Mouse (Mus musculus) intestine, embryonic 15.5 days (tissue): ENCODE measurements around the gene Zfp641. TPM values are rescaled to one million over a fixed set of nuclear protein-coding genes. Genes with fewer than 3 reads are reported as not detected.

Source experiments
- polyA plus RNA-seq: library from polyadenylated mRNA; unstranded; fragments of >200 nt; fragmentation: Nextera tagmentation; extraction: Ambion mirVana; gene quantifications from 2 replicates; pipeline ENCODE4 v1.2.1, GENCODE M21; 2015

The Zfp641 gene
- polyA plus RNA-seq, 1 experiment from 2014 or later: 0.36 TPM

Other genes with a start within 250 kb of the Zfp641 start
- gene Pfkm, start 203.6 kb downstream of the Zfp641 start, polyA plus RNA-seq: 27.9 and 28.4 TPM in 2 replicates
- gene Senp1, start 202.4 kb downstream of the Zfp641 start, polyA plus RNA-seq: 26.5 and 27.4 TPM in 2 replicates
- gene Asb8, start 130.5 kb downstream of the Zfp641 start, polyA plus RNA-seq: 46.6 and 49.5 TPM in 2 replicates
- 1.6 and 1.7 TPM in 2 replicates for gene Ccdc184, start 129.0 kb downstream of the Zfp641 start, polyA plus RNA-seq
- not detected in 2 replicates for gene Olfr288, start 100.6 kb downstream of the Zfp641 start, polyA plus RNA-seq
- gene Gm44579, start 75.2 kb downstream of the Zfp641 start, polyA plus RNA-seq: not detected in 2 replicates
- gene Olfr287, start 75.1 kb downstream of the Zfp641 start, polyA plus RNA-seq: not detected in 2 replicates
- gene Olfr286, start 61.7 kb downstream of the Zfp641 start, polyA plus RNA-seq: not detected in 2 replicates
- gene H1fnt, start 38.9 kb downstream of the Zfp641 start, polyA plus RNA-seq: not detected in 2 replicates
- not detected in 2 replicates for gene Olfr285, start 21.2 kb upstream of the Zfp641 start, polyA plus RNA-seq
- not detected in 2 replicates for gene Olfr284, start 44.8 kb upstream of the Zfp641 start, polyA plus RNA-seq
- not detected in 2 replicates for gene Olfr283, start 84.8 kb upstream of the Zfp641 start, polyA plus RNA-seq
- gene Olfr282, start 135.1 kb upstream of the Zfp641 start, polyA plus RNA-seq: not detected in 2 replicates
- gene Olfr281, start 156.4 kb upstream of the Zfp641 start, polyA plus RNA-seq: not detected in 2 replicates
- not detected in 2 replicates for gene OR5BS1P, start 173.7 kb upstream of the Zfp641 start, polyA plus RNA-seq
- gene Lalba, start 186.6 kb upstream of the Zfp641 start, polyA plus RNA-seq: 0.23 TPM in 1 of 2 replicates, not detected in the other
- not detected in 2 replicates for gene Olfr279, start 196.2 kb upstream of the Zfp641 start, polyA plus RNA-seq
- gene Kansl2, start 238.1 kb upstream of the Zfp641 start, polyA plus RNA-seq: 81.4 and 86.7 TPM in 2 replicates